Mouse (Mus musculus) embryonic fibroblast, embryonic 13.5 days (primary cell): Measurements from ENCODE around the gene Rbm14. TPM values are rescaled to one million over a fixed set of nuclear protein-coding genes. Genes with fewer than 3 reads are reported as not detected.

Experiments
- H3K27ac ChIP-seq: 2 replicates; pipeline ENCODE4 v1.5.1; 2012; ENCODE audit warnings: low read length, control low read depth, inconsistent platforms; ENCODE audit not compliant: insufficient read depth
- H3K4me1 ChIP-seq: 2 replicates; pipeline ENCODE4 v1.6.1; 2011; ENCODE audit warnings: low read length; ENCODE audit not compliant: control insufficient read depth, insufficient read depth
- H3K4me3 ChIP-seq: 2 replicates; pipeline ENCODE4 v1.5.1; 2011; ENCODE audit warnings: mild to moderate bottlenecking, control low read depth, low read length; ENCODE audit not compliant: insufficient read depth
- CTCF ChIP-seq: IDR thresholded peaks from 2 replicates; pipeline ENCODE4 v1.5.1; 2011; ENCODE audit warnings: mild to moderate bottlenecking, control low read depth, low read length, moderate library complexity, borderline replicate concordance; ENCODE audit not compliant: insufficient read depth
- POLR2A ChIP-seq: IDR thresholded peaks from 2 replicates; pipeline ENCODE4 v1.6.1; 2011; ENCODE audit warnings: low read depth, mild to moderate bottlenecking, control low read depth, low read length, moderate library complexity
- polyA plus RNA-seq: library from polyadenylated mRNA; stranded (reverse); fragments of >200 nt; gene quantifications from 2 replicates; pipeline ENCODE4 v1.2.4, GENCODE M21; 2011; ENCODE audit warnings: low read depth; ENCODE audit not compliant: missing spikeins, insufficient read length

Rbm14 gene
- polyA plus RNA-seq: 33.4 and 33.6 TPM in 2 replicates

DNA sequence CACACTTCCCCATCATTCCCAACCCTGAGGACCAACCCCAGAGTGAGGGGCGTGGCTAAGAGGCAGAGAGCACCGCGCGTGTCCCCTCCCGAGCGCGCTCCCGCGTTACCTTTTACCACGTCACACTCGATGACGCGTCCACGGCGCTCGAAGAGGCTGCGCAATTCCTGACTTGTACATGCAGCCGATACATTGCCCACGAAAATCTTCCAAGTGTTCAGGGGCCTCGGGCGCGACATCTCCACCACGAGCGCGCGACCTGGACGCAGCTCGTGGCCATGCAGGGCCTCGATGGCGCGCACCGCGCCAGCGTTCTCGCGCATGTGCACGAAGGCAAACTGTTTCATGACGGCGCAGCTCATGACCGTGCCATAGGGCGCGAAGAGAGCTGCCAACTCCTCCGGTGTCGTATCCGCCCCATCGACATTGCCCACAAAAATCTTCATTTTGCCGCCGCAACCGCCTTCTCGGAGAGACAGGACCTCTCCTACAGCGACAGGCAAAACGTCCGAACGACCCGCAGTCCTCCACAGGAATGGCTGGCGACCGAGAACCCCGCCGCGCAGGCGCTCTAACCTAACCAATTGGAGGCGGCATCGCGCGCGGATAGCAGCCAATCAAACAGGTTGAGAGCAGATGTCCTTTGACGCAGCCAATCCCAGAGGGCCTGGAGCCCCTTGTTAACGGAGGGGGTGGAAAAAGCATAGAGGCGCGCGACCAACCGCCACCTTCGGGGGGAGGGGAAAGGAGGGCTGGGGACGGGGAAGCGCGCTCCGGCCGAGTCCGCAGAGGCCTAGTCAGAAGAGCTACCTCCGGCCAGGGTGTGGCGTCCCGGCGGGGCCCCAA lies at the start of gene Rbm14, which contains the start of gene Gm21992:
Gene Rbm14 (minus strand): TSS at position 572 of the 846 bp plus-strand sequence.
Gene Gm21992 (minus strand): TSS at position 550 of the 846 bp plus-strand sequence.
- Histone ChIP-seq H3K4me3 (peak within 1 kb of the TSS; percentile 70), H3K27ac (peak within 1 kb of the TSS; percentile 92), H3K4me1 (peaks cover 5% of the 10 kb centered on the region)
- TF ChIP-seq CTCF (no peak), POLR2A (peak; percentile 94)

DNA sequence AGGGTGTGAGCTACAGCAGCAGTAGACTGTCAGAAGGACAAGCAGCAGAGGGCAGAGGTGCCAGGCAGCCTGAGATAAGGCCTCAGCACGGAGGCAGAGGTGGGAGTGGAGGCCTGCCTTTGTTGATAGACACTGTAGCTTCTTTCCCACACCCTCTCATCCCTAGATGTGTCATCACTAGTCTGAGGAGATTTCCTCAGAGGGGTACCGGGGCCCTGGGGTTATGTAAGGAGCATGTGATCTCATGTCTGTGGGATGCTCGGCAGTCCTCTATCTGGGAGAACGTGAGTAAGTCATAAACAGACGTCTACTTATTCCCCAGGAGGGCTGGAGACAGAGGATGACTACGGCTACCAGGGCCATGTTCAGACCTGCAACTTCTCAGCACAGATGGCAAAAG lies 47.6 kb upstream of the Rbm14 start:
- no peaks in the 10 kb centered on the region for H3K4me1 ChIP-seq
- H3K4me3 ChIP-seq: no peak overlapping the region
- TF ChIP-seq POLR2A (no peak), CTCF (no peak)
- no peak overlapping the region for H3K27ac ChIP-seq

DNA sequence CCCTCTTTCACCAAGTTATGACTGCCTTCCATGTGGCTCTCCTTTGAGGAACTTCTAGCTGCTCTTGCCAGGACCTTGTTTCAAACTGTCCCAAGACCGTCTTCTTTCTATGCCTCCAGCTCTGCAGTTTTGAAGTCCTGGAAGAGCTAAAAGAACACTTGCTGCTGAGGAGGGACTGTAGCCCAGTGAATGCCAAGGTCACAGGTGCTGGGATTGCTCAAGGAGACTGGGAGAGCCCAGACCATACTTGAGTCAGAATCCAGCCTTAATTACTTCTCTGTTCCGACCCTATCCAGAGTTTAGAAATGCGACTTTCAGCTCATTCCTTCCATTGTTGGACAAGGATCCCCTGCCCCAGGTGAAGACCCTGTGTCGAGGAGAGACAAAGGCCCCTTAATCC lies 44.5 kb upstream of the Rbm14 start:
- Histone ChIP-seq H3K27ac (no peak overlapping the region), H3K4me3 (no peak overlapping the region), H3K4me1 (no peaks in the 10 kb centered on the region)
- no peak for TF ChIP-seq CTCF

DNA sequence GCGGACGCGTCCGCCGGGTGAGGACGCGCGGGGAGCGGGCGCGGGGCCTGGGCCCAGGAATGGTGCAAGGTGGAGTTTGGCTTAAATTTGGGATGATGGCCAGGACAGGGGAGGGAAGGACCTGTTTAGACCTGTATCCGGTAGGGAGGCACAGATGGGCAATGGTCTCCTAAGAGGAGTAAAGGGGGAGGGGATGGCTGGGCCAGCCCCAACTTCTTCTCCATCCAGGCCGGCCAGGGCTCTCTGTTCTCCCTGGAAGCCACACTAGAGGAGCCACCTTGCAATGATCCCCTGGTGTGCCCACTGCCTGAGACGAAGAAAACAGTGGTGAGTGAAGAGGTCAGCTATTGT lies 44.0 kb upstream of the Rbm14 start:
- H3K4me1 ChIP-seq: no peaks in the 10 kb centered on the region
- H3K27ac ChIP-seq: no peak overlapping the region
- TF ChIP-seq POLR2A: no peak
- TF ChIP-seq CTCF: no peak
- H3K4me3 ChIP-seq: peak overlapping the region; percentile 43

DNA sequence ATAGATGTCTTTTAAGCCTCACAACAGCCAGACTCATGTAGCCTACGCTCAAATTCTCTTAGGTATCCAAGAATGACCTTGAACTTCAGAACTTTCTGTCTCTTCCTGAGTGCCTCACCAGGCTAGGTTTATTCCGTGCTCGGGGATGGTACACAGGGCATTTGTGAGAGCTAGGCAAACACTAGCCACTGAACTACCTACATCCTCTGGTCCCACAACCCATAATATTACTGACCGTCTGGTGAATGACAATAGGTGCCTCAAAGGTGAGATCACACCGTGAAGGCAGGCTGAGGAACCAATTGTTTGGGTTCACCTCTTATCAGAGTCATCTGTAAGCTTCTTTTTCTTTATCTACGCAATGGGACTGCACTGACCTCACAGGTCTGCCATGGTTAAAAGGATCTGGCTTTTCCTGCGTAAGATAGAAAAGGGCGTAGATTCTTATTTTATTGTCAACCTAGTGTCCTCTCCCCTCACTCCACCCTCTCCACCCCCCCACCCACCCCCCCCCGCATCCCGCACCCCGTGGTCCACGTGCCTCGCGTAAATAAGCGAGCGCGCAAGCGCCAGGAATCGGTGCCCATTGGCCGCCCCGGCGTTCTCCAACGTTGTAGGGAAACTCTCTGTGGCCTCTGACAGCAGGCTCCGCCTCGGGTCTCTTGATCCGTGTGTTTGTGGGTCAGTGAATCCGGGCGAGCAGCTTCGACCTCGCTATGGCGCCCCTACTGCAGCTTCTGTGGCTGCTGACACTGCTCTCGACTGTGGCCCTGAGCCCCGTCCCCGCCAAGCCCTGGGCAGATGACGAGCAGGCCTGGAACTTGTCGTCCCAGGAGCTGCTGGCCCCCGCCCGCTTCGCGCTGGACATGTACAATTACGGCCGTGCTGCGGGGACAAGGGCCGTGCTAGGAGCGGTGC lies 43.4 kb upstream of the Rbm14 start, which contains the start of gene Ctsf:
Gene Ctsf (plus strand): TSS at position 579 of the 918 bp plus-strand sequence.
- no peaks in the 10 kb centered on the region for H3K4me1 ChIP-seq
- H3K4me3 ChIP-seq: peak within 1 kb of the TSS; percentile 43
- no peak within 1 kb of the TSS for H3K27ac ChIP-seq
- no peak for TF ChIP-seq CTCF
- peak; percentile 59 for TF ChIP-seq POLR2A

DNA sequence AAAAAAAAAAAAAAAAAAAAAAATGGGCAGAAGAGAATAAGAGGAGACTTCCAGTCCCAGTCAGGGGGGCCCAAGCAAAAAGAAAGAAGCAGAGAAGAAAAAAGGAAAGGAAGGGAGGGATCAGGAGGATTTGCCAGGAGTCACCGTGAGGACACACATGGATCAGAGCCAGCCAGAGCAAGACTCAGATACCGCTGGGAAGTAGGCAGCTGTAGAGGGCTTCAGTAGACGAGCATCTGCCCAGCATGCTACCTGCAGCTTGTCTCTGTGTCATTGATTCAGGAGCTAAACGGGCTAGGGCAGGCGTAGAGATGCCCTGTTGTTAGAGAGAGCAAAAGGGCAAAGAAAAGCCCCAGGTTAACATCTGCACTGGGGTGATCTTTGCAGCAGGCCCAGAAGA lies 38.8 kb upstream of the Rbm14 start:
- no peak overlapping the region for H3K4me3 ChIP-seq
- H3K27ac ChIP-seq: no peak overlapping the region
- no peak for TF ChIP-seq POLR2A
- H3K4me1 ChIP-seq: no peaks in the 10 kb centered on the region

DNA sequence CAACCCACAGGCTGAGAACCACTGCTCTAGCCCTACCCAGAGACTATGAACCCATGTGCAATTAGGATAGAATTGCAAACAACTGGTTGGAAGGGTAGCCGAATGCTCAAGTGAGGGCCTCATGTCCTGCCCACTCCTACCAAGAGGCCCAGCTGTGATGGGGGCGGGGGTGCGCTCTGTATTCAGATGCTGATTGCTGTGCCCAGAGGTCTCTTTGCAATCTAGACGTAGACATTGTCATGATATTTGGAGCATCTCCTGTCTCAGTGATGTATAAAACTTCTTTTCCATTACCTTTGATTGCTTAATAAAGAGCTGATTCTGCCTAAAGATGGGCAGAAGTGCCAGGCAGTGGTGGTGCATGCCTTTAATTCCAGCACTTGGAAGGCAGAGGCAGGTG lies 38.4 kb upstream of the Rbm14 start:
- no peak for TF ChIP-seq CTCF
- TF ChIP-seq POLR2A: no peak

DNA sequence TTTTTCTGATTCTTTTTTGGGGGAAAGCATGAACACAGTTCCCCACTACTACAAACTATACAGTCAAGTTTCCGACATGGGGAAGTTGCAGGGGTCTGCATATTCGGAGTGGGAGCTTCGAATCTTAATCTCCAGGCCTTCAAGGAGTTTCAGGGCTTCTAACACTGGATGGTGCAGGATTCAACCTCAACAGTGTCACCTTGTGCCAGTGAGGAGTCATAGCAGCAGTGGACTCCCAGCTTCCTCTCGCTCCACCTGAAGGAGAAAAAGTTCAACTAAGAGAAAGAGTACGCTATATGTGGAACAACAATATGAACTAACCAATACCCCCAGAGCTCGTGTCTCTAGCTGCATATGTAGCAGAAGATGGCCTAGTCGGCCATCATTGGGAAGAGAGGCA lies 36.1 kb upstream of the Rbm14 start:
- no peak overlapping the region for H3K4me3 ChIP-seq
- peak; percentile 62; the same call in 1 of the 2 replicates for TF ChIP-seq CTCF
- no peak for TF ChIP-seq POLR2A
- no peaks in the 10 kb centered on the region for H3K4me1 ChIP-seq
- H3K27ac ChIP-seq: no peak overlapping the region

More for the DNA sequence above, 38.4 kb upstream of the Rbm14 start:
- Histone ChIP-seq H3K4me1 (no peaks in the 10 kb centered on the region), H3K27ac (no peak overlapping the region), H3K4me3 (no peak overlapping the region)

DNA sequence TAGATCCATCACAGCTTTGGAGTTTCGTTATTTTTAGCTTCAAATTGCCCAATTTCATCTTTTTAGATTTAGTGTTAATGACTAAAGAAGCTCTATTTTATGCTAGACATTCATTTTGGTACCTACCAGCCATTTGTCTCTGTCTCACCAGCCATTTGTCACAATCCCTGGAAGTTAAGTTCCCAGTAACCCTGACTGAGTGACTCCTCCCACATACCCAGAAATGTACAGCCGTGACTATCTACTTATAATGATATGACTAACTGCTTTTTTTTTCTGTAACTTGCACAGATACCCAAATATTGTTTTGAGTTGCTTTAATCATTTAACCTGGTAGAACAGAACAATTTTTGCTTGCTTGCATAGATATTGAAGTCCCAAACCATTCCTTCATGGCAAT lies 34.4 kb upstream of the Rbm14 start:
- Histone ChIP-seq H3K4me1 (no peaks in the 10 kb centered on the region), H3K4me3 (no peak overlapping the region), H3K27ac (no peak overlapping the region)
- TF ChIP-seq CTCF: no peak
- TF ChIP-seq POLR2A: no peak

DNA sequence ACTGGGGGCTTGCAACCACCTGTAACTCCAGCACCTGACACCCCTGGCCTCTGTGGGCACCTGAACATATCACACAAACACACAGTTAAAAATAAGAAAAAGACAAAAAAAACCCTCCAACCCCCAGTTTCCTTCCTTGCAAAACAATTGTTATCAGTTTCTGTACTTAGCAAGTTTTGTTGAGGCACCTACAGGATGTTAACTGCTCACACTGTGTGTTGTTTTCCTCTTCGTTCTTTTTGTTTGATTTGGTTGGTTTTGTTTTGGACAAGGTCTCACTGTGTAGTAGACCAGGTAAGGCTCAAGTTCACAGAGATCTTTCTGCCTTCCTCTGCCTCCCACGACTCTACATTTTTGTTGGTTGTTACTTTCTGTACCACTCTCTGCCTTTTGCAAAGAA lies 31.2 kb upstream of the Rbm14 start:
- Histone ChIP-seq H3K4me1 (no peaks in the 10 kb centered on the region), H3K4me3 (no peak overlapping the region), H3K27ac (no peak overlapping the region)
- TF ChIP-seq CTCF (no peak), POLR2A (no peak)
